Mouse (Mus musculus): Measurements from ENCODE around the gene St6gal1.

Gene St6gal1

DNA sequence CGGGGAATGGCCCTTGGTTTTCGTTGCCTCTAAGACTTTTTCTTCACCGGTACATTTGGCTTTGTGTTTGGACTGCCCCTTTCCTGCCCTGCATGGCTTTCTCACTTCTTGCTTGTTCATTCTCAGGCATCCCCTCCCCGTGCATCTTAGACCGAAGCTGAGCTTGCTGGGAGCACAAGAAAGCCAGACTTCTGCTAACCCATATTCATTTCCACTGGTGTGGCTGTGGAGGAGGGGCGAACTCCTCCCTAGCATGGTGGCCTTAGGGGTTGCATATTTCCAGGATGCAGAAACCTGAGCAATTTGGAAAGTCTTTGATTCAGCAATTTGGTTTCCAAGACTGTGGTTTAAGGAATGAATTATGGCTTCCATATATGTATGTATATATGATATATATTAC is 29.1 kb downstream of the St6gal1 start:
- no peak for DNase-seq

GRCm38 (mm10) chr16:23254062-23254461 is 29.5 kb downstream of the St6gal1 start:
- DNase-seq, result no peak

DNA sequence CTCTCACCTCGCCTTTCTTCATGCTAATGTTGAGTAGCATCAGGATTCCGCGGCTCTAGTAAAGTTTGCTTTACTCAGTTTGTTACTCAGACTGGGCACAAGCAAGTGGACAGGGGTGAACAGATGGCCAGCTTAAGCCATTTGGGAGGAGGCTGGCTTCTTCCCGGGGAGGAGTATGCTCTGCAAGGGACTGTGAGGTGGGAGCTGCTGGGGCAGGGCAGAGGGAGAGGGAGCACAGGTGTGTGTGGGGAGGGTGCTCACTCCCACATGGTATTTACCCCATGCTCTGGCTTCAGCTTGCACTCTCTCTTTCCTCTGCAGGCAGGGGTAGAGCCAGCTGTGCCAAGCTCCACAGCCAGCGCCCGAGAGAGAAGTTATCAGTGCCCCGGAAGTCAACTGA is 32.1 kb downstream of the St6gal1 start:
- DNase-seq, result peak; percentile 32

DNA sequence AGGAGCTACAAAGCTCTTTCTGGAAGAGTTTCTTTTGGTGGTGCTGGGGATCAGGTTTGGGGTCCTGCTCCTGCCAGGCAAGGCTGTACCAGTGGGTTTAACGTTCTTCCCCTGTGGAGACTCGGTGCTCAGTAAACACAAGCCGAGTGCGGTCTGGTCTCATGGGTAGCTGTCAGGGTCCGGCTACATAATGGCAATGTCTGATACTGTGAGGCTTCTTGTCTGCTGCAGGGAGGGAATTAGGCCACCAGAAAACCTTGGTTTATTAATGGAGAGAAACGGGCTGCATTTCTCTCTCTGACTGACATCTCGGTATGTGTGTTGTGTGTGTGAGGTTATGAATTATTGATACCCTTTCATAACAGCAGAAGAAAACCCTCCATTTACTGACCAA is 33.9 kb downstream of the St6gal1 start:
- no peak for DNase-seq

GRCm38 (mm10) chr16:23258823-23259457 is 34.4 kb downstream of the St6gal1 start:
- peak; percentile 85 for DNase-seq

- no peak for DNase-seq
Measured at GRCm38 (mm10) chr16:23259580-23259979, 35.0 kb downstream of the St6gal1 start.

DNA sequence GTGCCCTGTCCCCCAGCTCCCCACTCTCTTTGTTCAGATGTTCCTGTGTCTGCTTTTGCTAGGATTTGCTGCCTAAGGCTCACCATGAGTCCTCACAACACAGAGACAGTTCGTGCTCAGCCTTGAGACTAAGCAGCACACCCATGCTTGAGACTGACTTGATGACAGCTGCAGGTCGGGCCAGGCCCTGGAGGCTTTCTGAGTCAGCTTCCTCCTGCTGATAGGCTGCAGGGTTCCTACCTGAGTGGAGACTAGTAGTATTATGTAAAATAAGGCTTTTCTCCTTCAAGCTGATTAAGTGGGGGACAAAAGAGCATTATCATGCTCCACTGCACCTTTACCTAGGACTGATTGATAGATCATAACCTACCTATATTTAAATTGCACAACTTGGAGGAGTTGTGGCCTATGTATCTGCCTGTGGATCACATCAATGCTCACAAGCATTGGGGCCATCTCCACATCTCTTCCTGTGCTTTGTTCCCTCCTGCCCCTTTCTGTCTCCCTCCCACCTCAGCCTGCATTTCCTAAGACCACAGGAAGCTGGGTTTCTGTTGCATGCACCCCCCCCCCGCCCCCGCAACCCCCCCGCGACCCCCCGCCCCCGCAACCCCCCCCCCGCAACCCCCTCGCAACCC is 37.7 kb downstream of the St6gal1 start:
- peak; percentile 28 for DNase-seq

GRCm38 (mm10) chr16:23262846-23263245 is 38.3 kb downstream of the St6gal1 start:
- DNase-seq, result no peak

- no peak for DNase-seq
Measured at GRCm38 (mm10) chr16:23264999-23265398, 40.5 kb downstream of the St6gal1 start.

DNA sequence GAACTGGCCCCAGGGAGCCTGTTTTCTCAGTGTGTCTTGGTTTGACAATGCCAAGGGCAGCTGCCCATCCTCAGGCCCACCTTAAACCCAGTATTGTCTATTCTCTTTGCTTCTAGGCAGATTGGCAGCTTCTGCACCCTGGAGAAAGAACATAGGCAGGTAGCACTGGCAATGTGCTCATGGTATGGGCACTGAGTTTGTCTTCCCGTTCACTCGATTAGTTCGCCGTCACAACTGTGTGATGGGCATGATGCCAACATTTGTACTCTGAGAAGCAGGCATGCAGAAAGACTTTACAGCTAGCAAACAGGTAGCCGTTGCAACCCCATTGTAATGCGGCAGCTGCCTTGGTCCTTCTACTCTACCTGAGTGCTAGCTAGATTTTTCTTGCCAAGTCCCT is 40.9 kb downstream of the St6gal1 start:
- DNase-seq, result peak; percentile 29

DNA sequence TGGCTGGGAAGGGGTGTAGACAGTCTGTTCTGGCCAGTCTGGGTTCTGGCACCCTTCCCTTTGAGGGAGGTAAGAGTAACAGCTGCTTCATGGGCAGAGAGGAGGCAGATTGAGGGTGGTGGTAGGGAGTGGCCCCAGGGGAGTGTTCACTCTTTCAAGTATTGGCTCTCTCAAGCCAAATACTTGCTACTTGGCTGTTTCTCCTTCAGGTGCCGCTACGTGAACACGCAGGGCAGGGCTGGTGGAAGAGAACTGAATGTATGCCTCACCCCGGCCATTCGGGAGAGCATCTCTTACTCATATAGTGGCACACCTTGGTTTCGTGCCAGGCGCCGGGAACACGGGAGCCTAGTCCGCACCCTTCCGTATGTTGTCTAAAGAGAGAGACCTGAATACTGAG is 41.8 kb downstream of the St6gal1 start:
- DNase-seq, result no peak

- no peak for DNase-seq
Measured at GRCm38 (mm10) chr16:23266896-23267295, 42.4 kb downstream of the St6gal1 start.

DNA sequence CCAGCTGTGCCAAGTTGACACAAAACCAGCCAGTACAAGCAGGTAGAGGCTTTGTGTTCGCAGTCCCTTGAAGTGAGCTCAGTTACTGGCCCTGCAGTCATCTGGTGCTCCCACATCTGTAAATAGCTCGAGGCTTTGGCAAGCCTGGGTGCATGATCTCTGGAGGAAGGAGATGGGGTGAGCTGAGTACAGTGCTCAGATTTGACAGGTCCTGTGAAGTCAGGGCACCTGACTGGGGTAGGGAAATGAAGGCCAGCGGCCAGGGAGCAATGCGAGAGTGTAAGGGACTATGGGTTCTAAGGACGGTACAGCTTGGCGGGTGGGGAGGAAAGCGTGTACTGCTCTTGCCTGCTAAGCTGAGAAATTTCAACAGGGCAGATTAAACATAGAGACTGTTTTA is 43.7 kb downstream of the St6gal1 start:
- no peak for DNase-seq

GRCm38 (mm10) chr16:23269056-23269983 is 44.8 kb downstream of the St6gal1 start:
- no peak for DNase-seq

- peak; percentile 66 for DNase-seq
Measured at GRCm38 (mm10) chr16:23269984-23270912, 45.7 kb downstream of the St6gal1 start.

- no peak for DNase-seq
Measured at GRCm38 (mm10) chr16:23270913-23271253, 46.3 kb downstream of the St6gal1 start.

DNA sequence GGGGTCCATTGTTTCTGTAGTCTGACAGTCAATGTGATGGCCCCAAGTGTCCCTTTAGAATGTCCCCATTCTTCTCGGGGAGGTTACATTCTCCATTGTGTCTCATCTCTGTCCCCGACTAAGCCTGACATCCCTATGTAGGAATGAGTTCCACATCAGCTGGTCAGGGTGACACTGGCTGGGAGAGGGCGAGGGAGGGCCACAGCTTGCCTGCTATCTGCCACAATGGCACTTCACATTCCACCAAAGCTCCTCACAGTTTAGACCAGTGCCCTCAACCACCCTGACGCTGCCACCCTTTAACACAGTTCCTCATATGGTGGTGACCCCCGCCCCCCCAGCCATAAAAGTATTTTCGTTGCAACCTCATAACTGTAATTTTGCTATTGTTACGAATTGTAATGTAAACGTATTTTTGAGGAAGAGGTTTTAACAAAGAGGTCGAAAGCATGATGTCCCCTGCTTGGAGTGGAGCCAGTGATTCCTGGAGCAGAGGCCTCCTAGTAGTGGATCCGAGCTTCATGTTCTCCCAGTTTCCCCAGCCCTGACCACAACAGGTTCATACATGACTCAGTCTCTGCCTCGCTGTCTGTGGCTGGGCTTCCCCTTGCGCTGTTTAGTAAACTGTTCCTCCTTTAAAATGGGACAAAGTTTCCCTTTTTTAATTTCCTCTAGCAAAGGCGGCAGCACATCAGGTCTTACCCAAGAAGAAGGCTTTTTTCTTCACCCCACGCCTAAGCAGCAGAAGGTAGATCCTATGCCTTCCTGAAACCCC is 47.4 kb downstream of the St6gal1 start:
- DNase-seq, result no peak

DNA sequence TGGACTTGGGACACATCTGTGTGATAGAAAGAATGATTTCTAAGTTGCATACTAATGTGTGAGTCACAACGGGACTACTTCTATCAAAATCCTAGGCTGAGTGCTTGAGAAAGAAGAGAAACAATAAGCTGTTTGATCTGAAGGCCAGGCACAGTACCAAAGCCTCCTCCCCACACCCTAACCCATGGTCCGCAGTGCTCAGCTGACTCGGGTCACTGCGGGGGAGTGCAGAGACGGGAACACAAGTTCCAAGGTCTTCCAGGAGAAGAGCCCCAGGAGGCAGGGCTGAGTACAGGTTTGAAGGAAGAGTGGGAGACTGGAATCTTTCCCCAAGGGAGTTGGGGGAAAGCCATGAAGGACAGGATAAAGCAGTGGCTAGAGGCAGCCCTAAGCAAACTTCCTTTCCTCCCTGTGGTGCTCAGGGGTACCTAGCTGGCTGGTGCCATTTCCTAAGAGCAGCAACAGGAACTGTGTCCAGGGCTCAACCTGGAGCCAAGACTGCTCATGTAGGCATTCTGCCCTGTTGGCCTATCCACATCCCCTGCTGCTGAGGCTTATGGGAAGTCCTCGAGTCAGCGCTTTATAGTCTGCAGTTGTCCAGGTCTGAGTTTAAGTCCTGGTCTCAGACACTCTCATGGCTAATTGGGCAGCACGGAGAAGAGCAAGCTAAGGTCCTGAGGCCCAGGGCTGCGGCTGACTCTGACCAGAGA is 48.1 kb downstream of the St6gal1 start:
- no peak for DNase-seq

DNA sequence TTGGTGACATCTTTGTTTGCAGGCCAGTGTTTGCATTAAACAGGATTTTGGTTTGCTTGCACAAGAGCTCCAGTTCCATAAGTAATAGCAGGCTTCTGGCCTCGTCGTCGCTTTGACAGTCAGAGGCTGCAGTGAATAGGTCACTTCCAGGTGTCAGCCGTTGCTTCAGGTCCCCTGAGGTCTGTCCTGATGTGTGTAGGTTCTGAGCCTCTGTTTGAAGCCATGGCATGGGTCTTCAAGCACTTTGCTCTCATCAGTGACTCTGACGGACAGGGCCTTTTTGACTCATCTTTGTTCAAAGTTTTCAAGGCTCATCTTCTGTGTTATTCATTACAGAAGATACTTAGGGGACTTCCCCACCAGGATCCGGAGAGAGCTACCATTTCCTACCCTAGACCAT is 49.5 kb downstream of the St6gal1 start:
- DNase-seq, result no peak

- DNase-seq, result no peak
Measured at GRCm38 (mm10) chr16:23274606-23275310, 50.2 kb downstream of the St6gal1 start.

- no peak for DNase-seq
Measured at GRCm38 (mm10) chr16:23275661-23276060, 51.1 kb downstream of the St6gal1 start.
